Mouse (Mus musculus): ENCODE measurements at regions not wholly inside any gene's neighbourhood (a gene's known extent, or its start where the extent isn't known, plus 50 kb on each side); places are given as distances from the start of the nearest gene placed in this dataset.

DNA sequence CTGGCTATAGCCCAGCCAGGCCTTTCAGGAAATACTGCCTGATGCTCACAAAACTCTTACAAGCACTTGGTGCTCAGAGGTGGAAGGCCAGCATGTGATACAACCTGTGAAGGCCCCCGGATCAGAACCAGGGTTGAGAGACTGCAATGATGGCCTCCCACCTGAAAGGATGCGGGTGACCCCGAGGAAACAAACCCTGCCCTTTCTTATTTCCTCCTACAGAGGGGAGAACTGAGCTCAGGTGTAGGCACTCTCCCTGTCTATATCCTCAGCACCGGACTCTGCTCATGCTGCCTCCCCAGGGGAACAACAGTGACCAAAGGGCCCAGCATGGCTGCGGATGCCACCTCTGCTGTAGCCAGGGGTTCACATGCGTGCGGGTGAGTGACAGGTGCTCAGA, 393.3 kb upstream of the Mgmt start:
- in situ Hi-C loops (cut with MboI, MseI) = no loop called here

- in situ Hi-C loops (cut with MboI, MseI) = no loop called here
These were observed 392.3 kb upstream of the Mgmt start for GRCm38 (mm10) chr7:136501855-136502847.

GRCm38 (mm10) chr7:136511389-136511788, 383.0 kb upstream of the Mgmt start:
- in situ Hi-C loops (cut with MboI, MseI) = no loop called here

GRCm38 (mm10) chr7:136515376-136515775, 379.0 kb upstream of the Mgmt start:
- in situ Hi-C loops (cut with MboI, MseI) = no loop called here

DNA sequence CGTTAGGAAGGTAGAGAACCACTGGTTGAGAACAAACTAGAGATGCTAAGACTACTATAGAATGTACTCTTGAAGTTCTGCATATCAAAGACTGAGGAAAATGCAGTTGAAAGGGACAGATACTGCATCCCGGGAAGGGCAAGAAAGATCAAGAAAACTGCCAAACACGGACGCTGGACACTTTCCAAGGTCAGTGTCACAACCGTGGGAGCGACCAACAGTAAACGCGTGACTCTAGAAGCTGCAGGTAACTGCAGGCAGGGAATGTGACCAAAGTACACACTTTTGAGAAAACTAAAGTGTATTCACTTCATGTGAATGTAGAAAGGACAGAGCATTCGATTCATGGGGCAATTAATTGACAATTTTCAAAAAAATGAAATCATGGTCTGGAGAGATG, 368.6 kb upstream of the Mgmt start:
- in situ Hi-C loops (cut with MboI, MseI) = no loop called here

DNA sequence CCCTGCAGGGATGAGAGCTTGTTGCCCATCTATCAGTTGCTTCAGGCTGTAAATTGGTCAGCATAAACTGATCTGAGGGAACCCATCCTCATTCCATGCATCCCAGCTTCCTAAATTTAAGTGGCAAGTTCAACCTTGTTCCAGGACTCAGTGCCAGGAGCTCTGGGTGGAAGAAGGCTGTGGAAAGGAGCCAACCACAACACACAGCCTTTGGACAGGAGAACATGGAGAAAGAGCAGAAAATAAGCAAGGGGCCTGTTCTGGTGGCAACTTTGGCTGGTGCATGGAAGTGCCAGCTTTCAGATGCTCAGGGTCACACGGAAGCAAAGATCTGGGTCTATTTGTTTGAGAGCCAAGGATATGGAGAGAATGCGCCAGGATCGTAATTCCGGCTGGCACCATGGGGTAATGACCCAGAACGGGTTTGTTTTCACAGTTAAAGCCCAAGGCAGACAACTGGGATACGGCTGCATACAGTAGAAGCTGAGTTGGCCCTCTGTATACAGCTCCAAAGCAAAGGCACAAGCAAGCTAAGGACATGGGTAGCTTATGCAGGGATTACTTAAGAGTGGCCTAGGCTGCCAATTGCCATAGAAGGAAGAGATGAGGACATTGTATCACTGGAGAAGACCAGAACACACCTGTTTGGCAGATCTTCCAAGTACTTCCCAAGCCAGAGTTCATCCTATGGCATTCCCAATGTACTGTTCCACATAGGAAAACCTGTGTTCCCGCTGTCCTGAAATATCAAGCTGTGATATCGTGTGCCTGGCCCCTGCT, 364.2 kb upstream of the Mgmt start:
- in situ Hi-C loops (cut with MboI, MseI) = no loop called here

GRCm38 (mm10) chr7:136531301-136531700, 363.1 kb upstream of the Mgmt start:
- in situ Hi-C loops (cut with MboI, MseI) = no loop called here

- in situ Hi-C loops (cut with MboI, MseI) = no loop called here
These were observed 352.3 kb upstream of the Mgmt start for GRCm38 (mm10) chr7:136541876-136542655.

DNA sequence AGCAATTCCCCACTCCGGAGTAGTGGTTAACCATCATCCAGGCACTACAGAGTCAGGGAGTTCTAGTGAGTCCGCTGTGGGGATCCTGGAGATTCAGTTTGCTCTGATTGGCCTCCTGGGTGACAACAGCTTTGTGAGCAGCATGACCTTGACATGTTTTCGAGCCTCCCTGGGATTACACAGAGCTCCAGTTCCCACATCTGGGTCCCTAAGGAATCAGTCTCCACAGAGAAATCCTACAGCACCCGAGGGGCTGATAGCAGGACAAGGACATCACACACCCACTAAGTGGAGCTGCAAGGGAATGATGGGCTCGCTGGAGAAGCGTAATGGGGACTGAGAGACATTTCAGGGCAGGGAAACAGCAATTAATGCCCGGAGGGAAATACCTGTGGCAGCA, 351.5 kb upstream of the Mgmt start:
- in situ Hi-C loops (cut with MboI, MseI) = no loop called here

GRCm38 (mm10) chr7:136547837-136548236, 346.6 kb upstream of the Mgmt start:
- in situ Hi-C loops (cut with MboI, MseI) = no loop called here

GRCm38 (mm10) chr7:136556436-136556835, 338.0 kb upstream of the Mgmt start:
- in situ Hi-C loops (cut with MboI, MseI) = no loop called here

- in situ Hi-C loops (cut with MboI, MseI) = no loop called here
These were observed 334.9 kb upstream of the Mgmt start for GRCm38 (mm10) chr7:136559536-136559935.

DNA sequence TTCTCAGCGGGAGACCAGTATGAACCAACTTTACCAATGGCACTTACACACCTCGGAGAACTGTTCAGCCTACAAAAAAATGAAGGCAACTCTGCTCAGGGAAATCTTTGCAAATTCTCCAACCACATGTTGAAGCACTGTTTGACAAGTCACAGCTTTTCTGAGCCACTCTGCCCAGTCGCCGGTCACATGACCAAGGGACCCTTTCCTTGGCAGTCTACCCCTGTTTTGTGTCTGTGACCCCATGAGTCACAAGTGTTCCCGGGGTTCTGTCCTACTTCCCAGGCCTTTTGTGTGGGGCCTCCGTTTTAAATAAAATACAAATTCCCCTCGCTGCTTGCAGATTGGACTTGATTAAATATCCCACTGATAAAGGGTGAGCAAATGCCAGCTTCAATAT, 323.5 kb upstream of the Mgmt start:
- in situ Hi-C loops (cut with MboI, MseI) = no loop called here

DNA sequence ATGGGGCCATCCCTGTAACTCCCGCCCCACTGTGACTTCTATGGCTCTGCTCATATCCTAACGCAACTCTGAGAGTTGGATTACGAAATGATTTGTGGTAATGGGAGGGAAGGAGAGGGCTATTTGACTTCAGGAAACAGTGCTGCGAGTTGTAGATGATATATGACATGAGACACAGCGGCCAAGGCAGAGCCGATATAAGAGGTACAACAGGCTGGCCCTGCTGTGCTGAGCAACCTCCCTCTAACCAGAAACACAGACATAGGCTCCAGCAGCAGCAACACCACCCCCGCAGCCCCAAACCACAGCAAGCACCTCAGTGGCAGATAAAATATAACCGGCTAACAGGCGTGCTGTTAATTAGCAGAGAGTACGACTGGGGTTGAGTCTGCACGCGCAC, 312.5 kb upstream of the Mgmt start:
- in situ Hi-C loops (cut with MboI, MseI) = no loop called here

GRCm38 (mm10) chr7:136584361-136584760, 310.1 kb upstream of the Mgmt start:
- in situ Hi-C loops (cut with MboI, MseI) = no loop called here

DNA sequence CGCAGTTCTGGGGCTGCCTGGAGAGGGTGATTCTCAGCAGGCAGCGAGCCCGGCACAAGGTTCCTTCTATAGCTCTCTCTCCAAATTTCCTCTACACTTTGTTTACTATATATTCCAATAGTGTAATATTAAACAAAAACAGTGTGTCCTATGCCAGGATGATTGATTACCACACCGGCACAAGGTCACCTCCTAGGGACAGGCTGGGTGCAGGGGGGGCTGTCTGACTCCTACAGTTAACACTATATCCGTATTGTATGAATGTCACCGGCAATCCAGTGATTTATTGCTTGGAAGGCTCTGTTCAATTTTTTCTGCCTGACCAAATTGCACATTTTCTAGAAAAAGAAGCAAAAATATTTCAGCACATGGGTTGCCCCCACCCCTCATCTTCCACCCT, 305.9 kb upstream of the Mgmt start:
- in situ Hi-C loops (cut with MboI, MseI) = no loop called here

DNA sequence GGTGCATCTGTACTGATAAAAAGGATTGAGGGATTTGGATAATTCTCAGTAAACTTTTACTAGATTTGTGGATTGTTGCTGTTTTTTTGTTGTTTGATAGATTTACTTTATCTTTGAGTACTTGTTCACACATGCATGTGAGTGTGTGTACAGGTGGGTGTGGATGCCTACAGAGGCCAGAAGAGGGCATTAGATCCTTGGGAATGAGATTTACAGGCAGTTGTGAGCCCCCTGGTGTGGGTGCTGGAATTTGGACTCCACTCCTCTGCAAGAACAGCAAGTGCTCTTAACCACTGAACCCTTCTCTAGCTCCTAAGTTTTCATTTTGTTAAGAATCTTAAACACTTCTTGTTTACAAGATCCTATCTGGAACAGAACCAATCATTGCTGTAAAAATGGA, 303.5 kb upstream of the Mgmt start:
- in situ Hi-C loops (cut with MboI, MseI) = no loop called here

DNA sequence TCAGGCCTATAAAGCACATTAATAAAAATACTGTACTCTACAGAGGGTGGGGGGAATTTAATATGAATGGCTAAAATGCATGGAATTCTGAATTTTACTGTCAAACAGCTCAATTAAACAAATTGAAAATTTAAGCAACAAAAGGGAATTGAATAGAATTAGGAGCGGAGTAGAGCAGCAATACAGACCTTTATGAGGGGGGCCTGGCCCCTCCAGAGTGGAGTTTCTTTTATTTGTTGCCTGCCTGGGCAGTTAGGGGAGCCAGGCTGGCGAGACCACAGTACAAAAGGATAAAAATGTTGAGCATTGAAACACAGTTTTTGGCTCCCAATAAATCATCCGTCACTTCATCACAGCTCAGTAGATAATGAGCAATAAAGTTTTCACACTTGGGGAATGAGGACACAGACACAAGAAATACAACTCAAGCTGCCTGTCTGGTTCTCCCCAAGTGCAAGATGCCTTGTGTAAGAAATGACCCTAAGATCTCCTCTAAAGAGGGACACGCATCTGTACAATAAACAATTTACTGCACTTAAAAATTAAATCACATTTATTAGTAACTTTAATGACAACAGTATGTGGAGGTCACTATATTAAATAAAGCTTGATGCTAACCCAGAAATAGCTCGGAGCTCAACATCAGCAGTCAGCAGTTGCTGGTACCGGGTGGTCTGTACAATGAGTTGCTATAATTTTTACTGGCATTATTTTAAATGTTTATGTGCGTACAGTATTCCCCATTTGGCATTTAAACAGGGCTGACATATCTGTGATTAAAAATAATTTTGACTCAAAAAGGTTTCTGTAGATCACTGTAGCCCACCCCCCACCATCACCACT, 286.9 kb upstream of the Mgmt start:
- in situ Hi-C loops (cut with MboI, MseI) = no loop called here

- in situ Hi-C loops (cut with MboI, MseI) = no loop called here
These were observed 280.9 kb upstream of the Mgmt start for GRCm38 (mm10) chr7:136613496-136613895.

GRCm38 (mm10) chr7:136624496-136624895, 269.9 kb upstream of the Mgmt start:
- in situ Hi-C loops (cut with MboI, MseI) = no loop called here

- in situ Hi-C loops (cut with MboI, MseI) = no loop called here
These were observed 263.3 kb upstream of the Mgmt start for GRCm38 (mm10) chr7:136631089-136631488.
